In genomic region chr17:64276666-64277065, GRCm38 (mm10) we compare ENCODE assay signal across 24 mouse cellular contexts.
"Had no signal": no experiment of that assay in that cellular context is flagged by ENCODE, and none has a peak within 500 bp of the region (broad histone marks: within the 10 kb centered on the region; RNA-seq: fewer than 3 reads in every experiment).

No protein-coding gene starts in this region.

- H3K4me3 ChIP-seq: heart, embryonic 10.5 days; heart, embryonic 13.5 days; heart, embryonic 15.5 days; hindbrain, embryonic 13.5 days; hindbrain, embryonic 15.5 days; kidney, embryonic 15.5 days; limb, embryonic 13.5 days; limb, embryonic 15.5 days; liver, embryonic 12.5 days had no signal

- H3K9me3 ChIP-seq: heart, embryonic 10.5 days; heart, embryonic 13.5 days; heart, embryonic 15.5 days; hindbrain, embryonic 13.5 days; hindbrain, embryonic 15.5 days; kidney, embryonic 15.5 days; limb, embryonic 13.5 days; limb, embryonic 15.5 days; liver, embryonic 12.5 days had no signal

- ATAC-seq: forebrain, postnatal 0 days; hindbrain, postnatal 0 days; liver, embryonic 12.5 days had no signal

- H3K27me3 ChIP-seq: heart, embryonic 13.5 days; heart, embryonic 15.5 days; hindbrain, embryonic 13.5 days; hindbrain, embryonic 15.5 days; kidney, embryonic 15.5 days; limb, embryonic 13.5 days; limb, embryonic 15.5 days; liver, embryonic 12.5 days had no signal

- DNase-seq: forebrain, postnatal 0 days; heart, adult 18-20 months; heart, postnatal 14 days; heart, postnatal 36 days; kidney, adult 11 months; kidney, adult 2 months; kidney, adult 9 months; kidney, postnatal 14 days; kidney, postnatal 36 days; layer of hippocampus, adult 9-11 months; layer of hippocampus, postnatal 36 days; left cerebral cortex, postnatal 4 days had no signal

- H3K4me1 ChIP-seq: hindbrain, embryonic 13.5 days; hindbrain, embryonic 15.5 days; limb, embryonic 15.5 days had no signal

- H3K9ac ChIP-seq: forebrain, postnatal 0 days; heart, embryonic 13.5 days; heart, embryonic 15.5 days; hindbrain, embryonic 13.5 days; hindbrain, embryonic 15.5 days; kidney, embryonic 15.5 days; limb, embryonic 13.5 days; limb, embryonic 15.5 days; liver, embryonic 12.5 days; liver, embryonic 14.5 days had no signal

- H3K27ac ChIP-seq: heart, embryonic 10.5 days; heart, embryonic 13.5 days; heart, embryonic 15.5 days; hindbrain, embryonic 13.5 days; hindbrain, embryonic 15.5 days; hindbrain, postnatal 0 days; kidney, embryonic 15.5 days; kidney, postnatal 0 days; limb, embryonic 13.5 days; limb, embryonic 15.5 days; liver, embryonic 12.5 days; liver, embryonic 14.5 days had no signal

- H3K4me2 ChIP-seq: heart, embryonic 13.5 days; heart, embryonic 15.5 days; hindbrain, embryonic 13.5 days; hindbrain, embryonic 15.5 days; kidney, embryonic 15.5 days; limb, embryonic 13.5 days; limb, embryonic 15.5 days; liver, embryonic 12.5 days had no signal
